Mouse (Mus musculus): ENCODE measurements around the gene Tmem8.

The Tmem8 gene

DNA sequence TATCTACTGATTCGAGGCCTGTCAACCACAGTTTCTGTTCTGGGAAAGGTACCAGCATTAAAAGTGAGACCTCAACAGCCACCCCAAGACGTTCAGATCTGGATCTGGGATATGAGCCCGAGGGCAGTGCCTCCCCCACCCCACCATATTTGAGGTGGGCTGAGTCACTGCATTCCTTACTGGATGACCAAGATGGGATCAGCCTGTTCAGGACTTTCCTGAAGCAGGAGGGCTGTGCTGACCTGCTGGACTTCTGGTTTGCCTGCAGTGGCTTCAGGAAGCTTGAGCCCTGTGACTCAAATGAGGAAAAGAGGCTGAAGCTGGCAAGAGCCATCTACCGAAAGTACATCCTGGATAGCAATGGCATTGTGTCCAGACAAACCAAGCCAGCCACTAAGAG, 29.7 kb downstream of the Tmem8 start:
- DNase-seq (ENCODE audit: low read depth, low spot score) = no peak

GRCm38 (mm10) chr17:26143386-26143785, 30.3 kb downstream of the Tmem8 start:
- DNase-seq (ENCODE audit: low read depth, low spot score) = no peak

DNA sequence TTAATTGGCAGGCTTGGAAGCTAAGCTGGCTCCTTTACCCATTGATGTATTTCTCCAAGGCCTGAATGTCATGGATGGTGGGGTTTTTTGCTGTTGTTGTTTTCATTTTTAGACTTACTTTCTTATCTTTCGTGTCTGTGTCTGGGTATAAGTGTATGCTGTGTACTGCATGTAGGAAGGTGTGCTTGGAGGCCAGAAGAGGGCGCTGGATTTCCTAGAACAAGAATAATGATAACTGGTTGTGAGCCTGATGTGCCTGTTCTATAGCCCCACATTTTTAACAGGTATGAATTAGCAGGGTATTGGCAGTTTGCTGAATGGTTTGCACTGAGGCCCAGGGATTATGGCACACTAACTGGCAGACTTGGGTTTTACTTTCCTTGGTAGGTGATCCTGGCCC, 36.0 kb downstream of the Tmem8 start:
- no peak for DNase-seq (ENCODE audit: low read depth, low spot score)

- no peak for DNase-seq (ENCODE audit: low read depth, low spot score)
Observed at GRCm38 (mm10) chr17:26151886-26152630, 39.0 kb downstream of the Tmem8 start.

GRCm38 (mm10) chr17:26162736-26163135, 49.6 kb downstream of the Tmem8 start:
- DNase-seq (ENCODE audit: low read depth, low spot score) = no peak

- no peak for DNase-seq (ENCODE audit: low read depth, low spot score)
Observed at GRCm38 (mm10) chr17:26168039-26168438, 54.9 kb downstream of the Tmem8 start.
